ENCODE assay signal across 8 mouse cellular contexts in genomic region chr6:88926870-88927269, GRCm38 (mm10). TPM values are rescaled to one million over a fixed set of nuclear protein-coding genes. Genes with fewer than 3 reads are reported as not detected.
DNase-seq lines count a peak whose midpoint lies in the region; ATAC-seq lines count a peak whose summit lies in the region.
"Had no signal": no experiment of that assay in that cellular context is flagged by ENCODE, and none has a peak within 500 bp of the region (broad histone marks: within the 10 kb centered on the region; RNA-seq: fewer than 3 reads in every experiment).

No protein-coding gene starts in this region.

- 51% methylated on average over 3 of the region's 3 CpGs for WGBS in embryonic facial prominence, embryonic 11.5 days

- 0 out of 2 replicates have a peak overlapping the region, but pooled peaks have one; percentile 36 for H3K27ac ChIP-seq in embryonic facial prominence, embryonic 11.5 days (replicated peaks; ENCODE audit: low read depth, low read length)
- H3K27ac ChIP-seq: lung, embryonic 15.5 days had no signal

- H3K9me3 ChIP-seq in embryonic facial prominence, embryonic 11.5 days (replicated peaks; ENCODE audit: control insufficient read depth, low read length): no peaks in the 10 kb centered on the region
- H3K9me3 ChIP-seq: lung, embryonic 15.5 days had no signal

- no peak overlapping the region for H3K4me3 ChIP-seq in embryonic facial prominence, embryonic 11.5 days (ENCODE audit: low read depth, low read length)
- H3K4me3 ChIP-seq: lung, embryonic 15.5 days had no signal

- peaks cover 9% of the 10 kb centered on the region for H3K4me1 ChIP-seq in embryonic facial prominence, embryonic 11.5 days (ENCODE audit: control insufficient read depth, insufficient read depth, low read length)

- H3K36me3 ChIP-seq in embryonic facial prominence, embryonic 11.5 days (replicated peaks; ENCODE audit: control insufficient read depth, insufficient read depth, low read depth, low read length): no peaks in the 10 kb centered on the region
- H3K36me3 ChIP-seq: lung, embryonic 15.5 days had no signal

- H3K4me2 ChIP-seq in embryonic facial prominence, embryonic 11.5 days (ENCODE audit: low read depth, low read length): no peak overlapping the region
- H3K4me2 ChIP-seq: lung, embryonic 15.5 days had no signal

- ATAC-seq in embryonic facial prominence, embryonic 11.5 days (replicated peaks; ENCODE audit: insufficient number of reproducible peaks, low FRiP score, low TSS enrichment, low read depth): no peak

- peak; percentile 7 for DNase-seq in right cerebral cortex, postnatal 14 days
- no peak for DNase-seq in right cerebral cortex, postnatal 10 days (ENCODE audit: low spot score in 2 of 2)
- DNase-seq in embryonic facial prominence, embryonic 11.5 days (ENCODE audit: low spot score): no peak
- peak; percentile 38 to 63 for DNase-seq in kidney, postnatal 36 days
- peak; percentile 46 for DNase-seq in skeletal muscle tissue, adult 2 months (ENCODE audit: low read depth, low spot score)
- DNase-seq in right cerebral cortex, postnatal 36 days (ENCODE audit: low spot score in 2 of 2): no peak
- DNase-seq in gastrocnemius, postnatal 25 days: no peak

- no peaks in the 10 kb centered on the region for H3K27me3 ChIP-seq in embryonic facial prominence, embryonic 11.5 days (ENCODE audit: control insufficient read depth, insufficient read depth, low read length)
- H3K27me3 ChIP-seq: lung, embryonic 15.5 days had no signal

- 0 out of 2 replicates have a peak overlapping the region, but pooled peaks have one; percentile 7 for H3K9ac ChIP-seq in embryonic facial prominence, embryonic 11.5 days (replicated peaks; ENCODE audit: low read length)
- H3K9ac ChIP-seq: lung, embryonic 15.5 days had no signal

RNA-seq across cellular contexts. Expression of gene Tpra1, which starts 24.8 kb away (rescaled TPM):
- polyA plus RNA-seq in embryonic facial prominence, embryonic 11.5 days (2014; fragmentation: Nextera tagmentation; extraction: Ambion mirVana): 41.0 and 45.0 TPM in 2 replicates
- 10 to 100 TPM; 23.4 to 46.4 TPM for total RNA-seq in gastrocnemius, postnatal 25 days (2021)

RNA-seq across cellular contexts. Expression of gene Mcm2, which starts 28.3 kb away (rescaled TPM):
- 202 and 203 TPM in 2 replicates for polyA plus RNA-seq in embryonic facial prominence, embryonic 11.5 days (2014; fragmentation: Nextera tagmentation; extraction: Ambion mirVana)
- total RNA-seq in gastrocnemius, postnatal 25 days (2021): 1 to 10 TPM; 4.6 to 6.5 TPM

RNA-seq across cellular contexts. Expression of gene Podxl2, which starts 52.0 kb away (rescaled TPM):
- polyA plus RNA-seq in embryonic facial prominence, embryonic 11.5 days (2014; fragmentation: Nextera tagmentation; extraction: Ambion mirVana): 56.8 and 71.1 TPM in 2 replicates
- 10 to 100 TPM; 49.4 to 53.0 TPM for total RNA-seq in gastrocnemius, postnatal 25 days (2021)

Comparison
In these comparisons a context has a peak if more than half of its experiments do, and no peak if none do; other contexts are left out.
1. DNase-seq: peak in right cerebral cortex, postnatal 14 days (single experiment), kidney, postnatal 36 days (2 of 2) and skeletal muscle tissue, adult 2 months (single experiment); none in right cerebral cortex, postnatal 10 days (0 of 2), embryonic facial prominence, embryonic 11.5 days (single experiment), right cerebral cortex, postnatal 36 days (0 of 2) and gastrocnemius, postnatal 25 days (single experiment).